Mouse (Mus musculus) erythroblast, embryonic 14.5 days (primary cell): Measurements from ENCODE around the gene 4930572O03Rik.
"Not testable (repeated sequence)": the region's sequence is repeated elsewhere in the genome, so short reads cannot be mapped to it uniquely, and the experiment has no call there.

ENCODE experiments used
- GATA1 ChIP-seq: IDR thresholded peaks from 2 replicates; pipeline ENCODE4 v1.6.1; 2012; ENCODE audit warnings: low read length, inconsistent platforms, mixed read lengths
- TAL1 ChIP-seq: IDR thresholded peaks from 3 replicates; pipeline ENCODE4 v1.6.1; 2012; ENCODE audit warnings: low read length, inconsistent platforms, mixed read lengths

GRCm38 (mm10) chr5:15674429-15675244 is 17.8 kb upstream of the 4930572O03Rik start:
- TF ChIP-seq GATA1, TAL1: not testable (repeated sequence)
